Mouse (Mus musculus) T-helper 1 cell (primary cell): ENCODE results near the gene Noct.
"Not testable (repeated sequence)": the region's sequence is repeated elsewhere in the genome, so short reads cannot be mapped to it uniquely, and the experiment has no call there.

ENCODE experiments used
- in situ Hi-C: fragments of 300-600 bp; cut with MboI, MseI; formaldehyde crosslinking; loops from one replicate; pipeline ENCODE4 v1.15.1; 2025; ENCODE audit warnings: high pct_unique_total_duplicates

Noct gene

GRCm38 (mm10) chr3:51224363-51225225, at the start of gene Noct:
Gene Noct, plus strand, starts transcription at chr3:51224447.
- in situ Hi-C loops, result loop anchor here (10.0 to 25.0 kb wide), 2 partner anchors 138 to 970 kb away; no protein-coding TSS in a partner anchor

- in situ Hi-C loops, result no loop called here
Observed at GRCm38 (mm10) chr3:51178158-51178557, 46.1 kb upstream of the Noct start.

GRCm38 (mm10) chr3:51179460-51180146, 44.6 kb upstream of the Noct start:
- in situ Hi-C loops, result no loop called here

- in situ Hi-C loops, result no loop called here
Observed at GRCm38 (mm10) chr3:51180341-51180940, 43.8 kb upstream of the Noct start.

- in situ Hi-C loops, result no loop called here
Observed at GRCm38 (mm10) chr3:51182455-51182854, 41.8 kb upstream of the Noct start.

- in situ Hi-C loops, result not testable (repeated sequence)
Observed at GRCm38 (mm10) chr3:51183508-51183907, 40.7 kb upstream of the Noct start.

- in situ Hi-C loops, result not testable (repeated sequence)
Observed at GRCm38 (mm10) chr3:51183967-51184366, 40.3 kb upstream of the Noct start.

GRCm38 (mm10) chr3:51184715-51185114, 39.5 kb upstream of the Noct start:
- in situ Hi-C loops, result no loop called here

- in situ Hi-C loops, result no loop called here
Observed at GRCm38 (mm10) chr3:51185406-51185805, 38.8 kb upstream of the Noct start.

GRCm38 (mm10) chr3:51194075-51194474, 30.2 kb upstream of the Noct start:
- in situ Hi-C loops, result no loop called here

GRCm38 (mm10) chr3:51195321-51195720, 28.9 kb upstream of the Noct start:
- in situ Hi-C loops, result no loop called here

GRCm38 (mm10) chr3:51195736-51196135, 28.5 kb upstream of the Noct start:
- in situ Hi-C loops, result no loop called here

- in situ Hi-C loops, result no loop called here
Observed at GRCm38 (mm10) chr3:51196724-51197111, 27.5 kb upstream of the Noct start.

GRCm38 (mm10) chr3:51197112-51197731, 27.0 kb upstream of the Noct start:
- in situ Hi-C loops, result no loop called here

GRCm38 (mm10) chr3:51198291-51198690, 26.0 kb upstream of the Noct start:
- in situ Hi-C loops, result no loop called here

GRCm38 (mm10) chr3:51199130-51199529, 25.1 kb upstream of the Noct start:
- in situ Hi-C loops, result no loop called here

- in situ Hi-C loops, result no loop called here
Observed at GRCm38 (mm10) chr3:51200311-51200710, 23.9 kb upstream of the Noct start.

- in situ Hi-C loops, result no loop called here
Observed at GRCm38 (mm10) chr3:51200894-51201293, 23.4 kb upstream of the Noct start.

GRCm38 (mm10) chr3:51201986-51202385, 22.3 kb upstream of the Noct start:
- in situ Hi-C loops, result no loop called here

GRCm38 (mm10) chr3:51202491-51202987, 21.7 kb upstream of the Noct start:
- in situ Hi-C loops, result no loop called here

- in situ Hi-C loops, result no loop called here
Observed at GRCm38 (mm10) chr3:51203906-51204305, 20.3 kb upstream of the Noct start.

GRCm38 (mm10) chr3:51204441-51204840, 19.8 kb upstream of the Noct start:
- in situ Hi-C loops, result no loop called here
